Mouse (Mus musculus): Measurements from ENCODE around the gene Zcchc4. TPM values are rescaled to one million over a fixed set of nuclear protein-coding genes. Genes with fewer than 3 reads are reported as not detected.
A peak's percentile ranks its signal among the peaks of the same experiment; 100 is the strongest.

Zcchc4 gene
- total and polyA plus RNA-seq, 3 experiments: 14.8 to 18.9 (median 17.2) TPM

GRCm38 (mm10) chr5:52833761-52834274, 58.6 kb downstream of the Zcchc4 start, which contains the start of gene Anapc4:
Anapc4 (plus strand) TSS chr5:52834012.
- peaks cover 12 to 24% of the 10 kb centered on the region in 2 experiments for H3K36me3 ChIP-seq (replicated peaks in 1 of 2; ENCODE audit: control insufficient read depth in 1 of 2, insufficient read depth in 1 of 2, low read length in 1 of 2)
- H3K9ac ChIP-seq (ENCODE audit: insufficient read depth, low read depth): peak within 1 kb of the TSS; percentile 89
- peaks cover 27% of the 10 kb centered on the region for H3K79me2 ChIP-seq (replicated peaks; ENCODE audit: control insufficient read depth, extremely low read depth, insufficient read depth, poor library complexity, severe bottlenecking)
- peaks cover 2 to 25% of the 10 kb centered on the region in 2 experiments; a peak in 3 of 4 replicates for H3K4me1 ChIP-seq (ENCODE audit: control insufficient read depth in 1 of 2, insufficient read depth in 2 of 2)
- DNase-seq (ENCODE audit: extremely low read depth): peak; percentile 97
- H3K4me3 ChIP-seq (replicated peaks in 1 of 3; ENCODE audit: low read depth in 2 of 3, low read length in 2 of 3, poor library complexity in 1 of 3): peak within 1 kb of the TSS; percentile 85 to 97 (median 92)
- in situ Hi-C loops (cut with MboI; ENCODE audit: low pct_ligation_motif_present, low pct_unique_long_range_greater_than_20kb, low sequenced_read_pairs) (no loop called here), dilution Hi-C loops (cut with MboI; ENCODE audit: extremely low pct_ligation_motif_present, extremely low pct_unique_long_range_greater_than_20kb, low sequenced_read_pairs) (no loop called here)
- no peaks in the 10 kb centered on the region for H3K9me3 ChIP-seq (replicated peaks; ENCODE audit: low read length)
- H3K27ac ChIP-seq (ENCODE audit: insufficient read depth, low read depth): peak within 1 kb of the TSS; percentile 40
- H3K4me2 ChIP-seq (ENCODE audit: insufficient read depth, low read depth, poor library complexity, severe bottlenecking): peak within 1 kb of the TSS; percentile 91
- no peaks in the 10 kb centered on the region for H3K27me3 ChIP-seq (replicated peaks)
- TF ChIP-seq CHD2 (IDR thresholded peaks at IDR 0.05; ENCODE audit: low read length) (0 out of 2 replicates have a peak, but pooled peaks have one; percentile 29), NRF1 (IDR thresholded peaks at IDR 0.05; ENCODE audit: low read depth, low read length) (peak; percentile 69), E2F4 (IDR thresholded peaks at IDR 0.05; ENCODE audit: insufficient replicate concordance, low read depth, low read length) (no peak), SIN3A (IDR thresholded peaks at IDR 0.05; ENCODE audit: low read length) (peak; percentile 49), TBP (conservative IDR thresholded peaks at IDR 0.05; ENCODE audit: low read depth, low read length) (0 out of 2 replicates have a peak, but pooled peaks have one; percentile 30), MAZ (IDR thresholded peaks at IDR 0.05; ENCODE audit: low read depth, low read length) (peak; percentile 79; the same call in 1 of the 2 replicates), KAT2A (IDR thresholded peaks at IDR 0.05; ENCODE audit: insufficient replicate concordance, low read length) (peak; percentile 56; the same call in 1 of the 2 replicates), MAX (IDR thresholded peaks at IDR 0.05; ENCODE audit: low read length) (peak; percentile 62), GABPA (IDR thresholded peaks at IDR 0.05; ENCODE audit: insufficient replicate concordance, low read depth, low read length) (no peak), NELFE (IDR thresholded peaks at IDR 0.05; ENCODE audit: low read depth, low read length) (peak; percentile 83), ZMIZ1 (IDR thresholded peaks at IDR 0.05; ENCODE audit: low read depth, low read length) (0 out of 2 replicates have a peak, but pooled peaks have one; percentile 83), ELF1 (IDR thresholded peaks at IDR 0.05; ENCODE audit: low read depth, low read length) (peak; percentile 83), TCF12 (IDR thresholded peaks at IDR 0.05; ENCODE audit: low read depth, low read length) (peak; percentile 75), USF1 (IDR thresholded peaks at IDR 0.05; ENCODE audit: low read depth, low read length) (no peak), MAFK (IDR thresholded peaks at IDR 0.05; ENCODE audit: insufficient replicate concordance, low read length) (no peak), RCOR1 (conservative IDR thresholded peaks at IDR 0.05; ENCODE audit: low read depth, low read length) (no peak), POLR2AphosphoS2 (IDR thresholded peaks at IDR 0.05; ENCODE audit: low read depth, low read length) (peak; percentile 71; the same call in 1 of the 2 replicates), MXI1 (IDR thresholded peaks at IDR 0.05; ENCODE audit: low read depth, low read length) (peak; percentile 54; the same call in 1 of the 2 replicates), CTCF (conservative IDR thresholded peaks at IDR 0.05 in 1 of 2, IDR thresholded peaks at IDR 0.05 in 1 of 2; ENCODE audit: low read depth in 2 of 2, low read length in 2 of 2) (no peak), POLR2A (IDR thresholded peaks at IDR 0.05; ENCODE audit: low read depth, low read length) (peak; percentile 84), HCFC1 (IDR thresholded peaks at IDR 0.05; ENCODE audit: low read depth, low read length) (peak; percentile 77), IRF4 (IDR thresholded peaks at IDR 0.05; ENCODE audit: low read depth, low read length) (peak; percentile 16; the same call in 1 of the 2 replicates)
